Mouse (Mus musculus): ENCODE data around the gene Gm47283. TPM values are rescaled to one million over a fixed set of nuclear protein-coding genes. Genes with fewer than 3 reads are reported as not detected.
"Not testable (repeated sequence)": the region's sequence is repeated elsewhere in the genome, so short reads cannot be mapped to it uniquely, and the experiment has no call there.

The Gm47283 gene
- polyA plus RNA-seq, 1 experiment from 2014 or later = not detected

DNA sequence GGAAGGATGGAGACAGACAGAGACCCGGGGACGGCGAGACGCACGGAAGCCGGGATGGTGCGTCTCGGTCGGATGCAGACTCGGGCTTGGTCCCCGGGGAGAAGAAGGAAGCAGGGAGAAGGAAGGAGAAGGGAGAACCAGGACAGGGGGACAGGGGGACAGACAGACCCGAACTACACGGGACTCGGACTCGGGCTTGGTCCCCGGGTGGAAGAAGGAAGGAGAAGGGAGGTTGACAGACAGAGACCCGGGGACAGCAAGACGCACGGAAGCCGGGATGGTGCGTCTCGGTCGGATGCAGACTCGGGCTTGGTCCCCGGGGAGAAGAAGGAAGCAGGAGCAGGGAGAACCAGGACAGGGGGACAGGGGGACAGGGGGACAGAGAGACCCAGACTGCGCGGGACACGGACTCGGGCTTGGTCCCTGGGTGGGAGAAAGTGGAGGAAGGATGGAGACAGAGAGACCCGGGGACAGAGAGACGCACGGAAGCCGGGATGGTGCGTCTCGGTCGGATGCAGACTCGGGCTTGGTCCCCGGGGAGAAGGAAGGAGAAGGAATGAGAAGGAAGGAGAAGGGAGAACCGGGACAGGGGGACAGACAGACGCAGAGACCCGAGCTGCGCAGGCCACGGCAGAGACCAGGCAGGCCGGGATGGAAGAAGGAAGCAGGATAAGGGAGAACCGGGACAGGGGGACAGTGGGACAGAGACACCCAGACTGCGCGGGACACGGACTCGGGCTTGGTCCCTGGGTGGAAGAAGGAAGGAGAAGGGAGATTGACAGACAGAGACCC, 42.1 kb upstream of the Gm47283 start:
- not testable (repeated sequence) for H3K4me2 ChIP-seq (replicated peaks); H3K4me1 ChIP-seq; H3K4me3 ChIP-seq; H3K27me3 ChIP-seq (replicated peaks); H3K27ac ChIP-seq; H3K9ac ChIP-seq
- Histone ChIP-seq H3K36me3 (peaks cover 49% of the 10 kb centered on the region), H3K9me3 (peaks cover 54% of the 10 kb centered on the region)
- 87% methylated on average over 49 of the region's 49 CpGs for WGBS
- ATAC-seq (ENCODE audit: low FRiP score, low read depth) = peak; percentile 10

DNA sequence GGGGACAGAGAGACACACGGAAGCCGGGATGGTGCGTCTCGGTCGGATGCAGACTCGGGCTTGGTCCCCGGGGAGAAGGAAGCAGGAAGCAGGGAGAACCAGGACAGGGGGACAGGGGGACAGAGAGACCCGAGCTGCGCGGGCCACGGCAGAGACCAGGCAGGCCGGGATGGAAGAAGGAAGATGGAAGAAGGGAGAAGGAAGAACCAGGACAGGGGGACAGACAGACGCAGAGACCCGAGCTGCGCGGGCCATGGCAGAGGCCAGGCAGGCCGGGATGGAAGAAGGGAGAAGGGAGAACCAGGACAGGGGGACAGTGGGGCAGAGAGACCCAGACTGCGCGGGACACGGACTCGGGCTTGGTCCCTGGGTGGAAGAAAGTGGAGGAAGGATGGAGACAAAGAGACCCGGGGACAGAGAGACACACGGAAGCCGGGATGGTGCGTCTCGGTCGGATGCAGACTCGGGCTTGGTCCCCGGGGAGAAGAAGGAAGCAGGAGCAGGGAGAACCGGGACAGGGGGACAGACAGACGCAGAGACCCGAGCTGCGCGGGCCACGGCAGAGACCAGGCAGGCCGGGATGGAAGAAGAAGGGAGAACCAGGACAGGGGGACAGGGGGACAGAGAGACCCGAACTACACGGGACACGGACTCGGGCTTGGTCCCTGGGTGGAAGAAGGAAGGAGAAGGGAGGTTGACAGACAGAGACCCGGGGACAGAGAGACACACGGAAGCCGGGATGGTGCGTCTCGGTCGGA, 41.3 kb upstream of the Gm47283 start:
- H3K4me3 ChIP-seq; H3K4me2 ChIP-seq (replicated peaks); H3K27ac ChIP-seq; ATAC-seq (ENCODE audit: low FRiP score, low read depth); H3K4me1 ChIP-seq; H3K27me3 ChIP-seq (replicated peaks); H3K9ac ChIP-seq: not testable (repeated sequence)
- WGBS = 83% methylated on average over 45 of the region's 46 CpGs
- Histone ChIP-seq H3K36me3 (peaks cover 49% of the 10 kb centered on the region), H3K9me3 (peaks cover 54% of the 10 kb centered on the region)

DNA sequence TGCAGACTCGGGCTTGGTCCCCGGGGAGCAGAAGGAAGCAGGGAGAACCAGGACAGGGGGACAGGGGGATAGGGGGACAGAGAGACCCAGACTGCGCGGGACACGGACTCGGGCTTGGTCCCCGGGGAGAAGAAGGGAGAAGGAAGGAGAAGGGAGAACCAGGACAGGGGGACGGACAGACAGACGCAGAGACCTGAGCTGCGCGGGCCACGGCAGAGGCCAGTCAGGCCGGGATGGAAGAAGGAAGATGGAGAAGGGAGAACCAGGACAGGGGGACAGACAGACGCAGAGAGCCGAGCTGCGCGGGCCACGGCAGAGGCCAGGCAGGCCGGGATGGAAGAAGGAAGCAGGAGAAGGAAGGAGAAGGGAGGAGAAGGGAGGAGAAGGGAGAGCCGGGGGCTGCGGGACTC, 40.7 kb upstream of the Gm47283 start:
- Histone ChIP-seq H3K9ac (no peak overlapping the region), H3K9me3 (peaks cover 51% of the 10 kb centered on the region), H3K27me3 (replicated peaks) (no peaks in the 10 kb centered on the region), H3K36me3 (peaks cover 46% of the 10 kb centered on the region), H3K4me1 (no peaks in the 10 kb centered on the region), H3K4me3 (no peak overlapping the region), H3K27ac (no peak overlapping the region), H3K4me2 (replicated peaks) (no peak overlapping the region)
- 56% methylated on average over 6 of the region's 21 CpGs for WGBS
- no peak for ATAC-seq (ENCODE audit: low FRiP score, low read depth)

DNA sequence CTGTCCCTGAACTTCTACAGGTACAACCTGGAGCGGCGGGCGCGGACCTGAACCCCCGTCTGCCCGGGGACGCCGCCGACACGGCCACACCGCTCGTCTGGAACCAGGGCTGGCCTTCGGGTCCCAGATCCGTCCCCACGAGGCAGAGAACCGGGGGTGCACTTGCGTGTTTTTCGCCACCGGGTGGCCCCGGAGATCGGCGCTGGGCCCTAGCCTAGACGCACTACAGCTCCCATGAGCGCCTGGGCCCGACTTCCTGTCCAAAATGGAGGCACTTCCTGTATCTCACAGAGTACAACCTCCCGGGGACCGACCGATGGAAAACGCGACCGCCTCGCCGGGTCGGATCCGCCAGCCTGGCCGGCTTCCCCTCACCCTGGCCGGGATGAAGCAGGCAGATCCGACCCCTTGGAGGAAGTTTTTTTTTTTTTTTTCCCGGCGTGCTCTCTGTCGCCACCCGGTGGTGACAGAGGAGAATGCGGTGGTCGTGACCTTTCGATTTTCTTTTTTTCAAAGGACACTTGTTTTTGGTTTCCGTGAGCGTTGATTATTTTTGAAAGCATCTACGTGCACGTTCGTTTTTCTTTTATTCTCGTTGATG, 40.1 kb upstream of the Gm47283 start:
- ATAC-seq (ENCODE audit: low FRiP score, low read depth) = peak; percentile 88
- peak overlapping the region; percentile 27 for H3K4me2 ChIP-seq (replicated peaks)
- H3K4me3 ChIP-seq = 0 out of 2 replicates have a peak overlapping the region, but pooled peaks have one; percentile 13
- H3K27ac ChIP-seq; H3K27me3 ChIP-seq (replicated peaks); H3K9ac ChIP-seq; H3K4me1 ChIP-seq: not testable (repeated sequence)
- H3K36me3 ChIP-seq = peaks cover 39% of the 10 kb centered on the region
- H3K9me3 ChIP-seq = peaks cover 44% of the 10 kb centered on the region
- WGBS = 68% methylated on average over 51 of the region's 51 CpGs

DNA sequence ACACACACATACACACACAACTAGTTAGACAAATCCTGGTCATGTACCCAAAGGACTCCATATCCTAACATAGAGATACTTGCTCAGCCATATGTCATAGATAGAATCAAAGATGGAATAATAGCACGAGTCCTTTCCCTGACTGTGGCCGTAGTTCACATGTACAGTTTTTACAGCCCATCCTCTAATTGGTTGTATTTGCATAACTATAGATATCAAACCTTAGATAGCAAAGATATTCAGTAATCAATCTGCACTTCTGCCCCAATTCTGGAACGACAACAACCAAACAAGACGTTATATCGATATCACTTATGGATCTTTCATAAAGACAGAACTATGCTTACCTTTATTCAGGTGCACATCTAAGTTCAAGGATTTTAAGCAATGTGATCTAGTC, 39.3 kb upstream of the Gm47283 start:
- H3K4me1 ChIP-seq; H3K4me3 ChIP-seq; H3K27ac ChIP-seq; H3K4me2 ChIP-seq (replicated peaks); ATAC-seq (ENCODE audit: low FRiP score, low read depth); H3K27me3 ChIP-seq (replicated peaks); H3K9ac ChIP-seq: not testable (repeated sequence)
- WGBS = 95% methylated on average over 5 of the region's 5 CpGs
- Histone ChIP-seq H3K9me3 (peaks cover 36% of the 10 kb centered on the region), H3K36me3 (peaks cover 32% of the 10 kb centered on the region)

DNA sequence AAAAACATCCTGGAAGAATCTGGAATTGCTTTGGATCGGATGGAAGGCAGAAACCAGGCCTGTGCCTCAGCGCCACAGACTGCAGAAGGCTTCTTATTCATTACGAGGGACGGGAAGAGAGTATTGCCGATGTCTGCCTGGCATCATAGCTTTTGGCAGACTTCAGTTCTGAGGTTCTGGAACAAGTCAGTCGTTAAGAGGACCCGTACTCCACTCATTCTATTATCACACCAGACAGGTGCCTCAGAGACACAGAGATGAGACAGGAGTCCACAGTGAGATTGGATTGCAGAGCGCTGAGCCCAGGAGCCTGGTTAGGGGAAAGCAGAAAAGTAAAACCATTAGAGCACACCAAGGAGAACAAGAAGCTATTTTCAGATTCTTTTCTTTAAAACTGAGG, 29.8 kb upstream of the Gm47283 start, which contains the start of gene Gm21860:
Gene Gm21860, minus strand, starts transcription at position 101 of the 400 bp plus-strand sequence.
- H3K9ac ChIP-seq; H3K4me1 ChIP-seq; H3K9me3 ChIP-seq; H3K27ac ChIP-seq; H3K27me3 ChIP-seq (replicated peaks); H3K4me2 ChIP-seq (replicated peaks); H3K36me3 ChIP-seq; ATAC-seq (ENCODE audit: low FRiP score, low read depth); H3K4me3 ChIP-seq: not testable (repeated sequence)
- WGBS = no CpG with 5 or more reads among the region's 8 CpGs

DNA sequence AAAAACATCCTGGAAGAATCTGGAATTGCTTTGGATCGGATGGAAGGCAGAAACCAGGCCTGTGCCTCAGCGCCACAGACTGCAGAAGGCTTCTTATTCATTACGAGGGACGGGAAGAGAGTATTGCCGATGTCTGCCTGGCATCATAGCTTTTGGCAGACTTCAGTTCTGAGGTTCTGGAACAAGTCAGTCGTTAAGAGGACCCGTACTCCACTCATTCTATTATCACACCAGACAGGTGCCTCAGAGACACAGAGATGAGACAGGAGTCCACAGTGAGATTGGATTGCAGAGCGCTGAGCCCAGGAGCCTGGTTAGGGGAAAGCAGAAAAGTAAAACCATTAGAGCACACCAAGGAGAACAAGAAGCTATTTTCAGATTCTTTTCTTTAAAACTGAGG, 54.5 kb downstream of the Gm47283 start, which contains the start of gene Gm21748:
Gene Gm21748, minus strand, starts transcription at position 101 of the 400 bp plus-strand sequence.
- not testable (repeated sequence) for H3K4me3 ChIP-seq; H3K4me1 ChIP-seq; H3K27ac ChIP-seq; H3K27me3 ChIP-seq (replicated peaks); ATAC-seq (ENCODE audit: low FRiP score, low read depth); H3K36me3 ChIP-seq; H3K4me2 ChIP-seq (replicated peaks); H3K9ac ChIP-seq; H3K9me3 ChIP-seq
- no CpG with 5 or more reads among the region's 8 CpGs for WGBS

Other genes with a start within 250 kb of the Gm47283 start
- gene Gm21860, start 29.9 kb upstream of the Gm47283 start, polyA plus RNA-seq (2016; fragmentation: Nextera tagmentation; extraction: Ambion mirVana) = not detected in 2 replicates
- gene Gm21748, start 54.4 kb downstream of the Gm47283 start, polyA plus RNA-seq (2016; fragmentation: Nextera tagmentation; extraction: Ambion mirVana) = not detected in 2 replicates